Comparison of ENCODE assay signal across 9 mouse cellular contexts in the genomic region with DNA sequence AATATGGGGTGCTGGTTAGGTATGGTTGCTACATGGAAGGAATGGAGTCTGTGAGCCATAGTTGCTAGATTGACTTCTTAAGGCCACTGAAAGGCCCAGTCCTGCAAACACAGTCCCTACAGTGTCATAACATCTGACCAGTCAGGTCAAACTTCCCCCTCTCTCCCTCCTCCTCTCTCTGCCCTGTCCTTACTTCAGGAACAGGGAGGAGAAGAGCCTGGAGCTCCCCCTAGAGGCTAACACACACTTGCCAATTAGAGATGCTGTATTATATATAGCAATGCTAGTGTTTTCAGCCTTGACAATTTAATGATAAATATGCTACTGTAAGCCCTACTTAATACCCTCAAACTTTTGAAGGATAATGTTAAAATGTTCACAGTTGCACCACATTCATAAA.
A peak's percentile ranks its signal among the peaks of the same experiment; 100 is the strongest.
DNase-seq lines count a peak whose midpoint lies in the region; ATAC-seq and TF ChIP-seq lines count a peak whose summit lies in the region.
"Had no signal": no experiment of that assay in that cellular context is flagged by ENCODE, and none has a peak within 500 bp of the region (broad histone marks: within the 10 kb centered on the region; RNA-seq: fewer than 3 reads in every experiment).

No protein-coding gene starts in this region.

- peak; percentile 98 for TF ChIP-seq RAD21 in CH12.LX (IDR thresholded peaks at IDR 0.05; ENCODE audit: low read depth, low read length)

- H3K9me3 ChIP-seq in CH12.LX (replicated peaks; ENCODE audit: low read length), result peaks cover 8% of the 10 kb centered on the region
- no peaks in the 10 kb centered on the region for H3K9me3 ChIP-seq in heart, embryonic 14.5 days (ENCODE audit: control insufficient read depth, low read length)
- H3K9me3 ChIP-seq in kidney, embryonic 16.5 days (ENCODE audit: low read length), result no peaks in the 10 kb centered on the region
- H3K9me3 ChIP-seq in liver, embryonic 12.5 days (replicated peaks), result no peaks in the 10 kb centered on the region
- H3K9me3 ChIP-seq in stomach, embryonic 14.5 days (ENCODE audit: control insufficient read depth, low read depth, low read length), result no peaks in the 10 kb centered on the region

- peaks cover 8 to 28% of the 10 kb centered on the region in 2 experiments; a peak in 3 of 4 replicates for H3K4me1 ChIP-seq in CH12.LX (ENCODE audit: control insufficient read depth in 1 of 2, insufficient read depth in 2 of 2)
- H3K4me1 ChIP-seq in heart, embryonic 14.5 days (ENCODE audit: control insufficient read depth in 2 of 2, insufficient read depth in 2 of 2, low read length in 2 of 2), result no peaks in the 10 kb centered on the region
- 0 out of 2 replicates have a peak, but pooled peaks cover 7% of the 10 kb centered on the region for H3K4me1 ChIP-seq in kidney, embryonic 16.5 days (ENCODE audit: insufficient read depth, low read length)
- H3K4me1 ChIP-seq in liver, embryonic 12.5 days, result no peaks in the 10 kb centered on the region
- H3K4me1 ChIP-seq in stomach, embryonic 14.5 days (ENCODE audit: control insufficient read depth, insufficient read depth, low read length), result no peaks in the 10 kb centered on the region

- no peak overlapping the region for H3K9ac ChIP-seq in CH12.LX (ENCODE audit: insufficient read depth, low read depth)
- H3K9ac ChIP-seq in heart, embryonic 14.5 days (ENCODE audit: low read length), result no peak overlapping the region
- H3K9ac ChIP-seq in kidney, embryonic 16.5 days (replicated peaks; ENCODE audit: low read length), result no peak overlapping the region
- H3K9ac ChIP-seq in liver, embryonic 12.5 days, result no peak overlapping the region
- no peak overlapping the region for H3K9ac ChIP-seq in stomach, embryonic 14.5 days (replicated peaks; ENCODE audit: low read depth, low read length)

- H3K79me2 ChIP-seq in CH12.LX (replicated peaks; ENCODE audit: control insufficient read depth, extremely low read depth, insufficient read depth, poor library complexity, severe bottlenecking), result no peaks in the 10 kb centered on the region

- peak; percentile 59; the same call in 1 of the 2 replicates for ATAC-seq in heart, embryonic 14.5 days (ENCODE audit: insufficient number of reproducible peaks, insufficient read depth, low FRiP score, low read depth)
- peak; percentile 94 for ATAC-seq in kidney, embryonic 16.5 days (ENCODE audit: low FRiP score, low TSS enrichment)
- peak; percentile 72; the same call in 1 of the 2 replicates for ATAC-seq in liver, embryonic 12.5 days
- peak; percentile 63; the same call in 1 of the 2 replicates for ATAC-seq in stomach, embryonic 14.5 days (ENCODE audit: insufficient number of reproducible peaks, insufficient read depth, low FRiP score, low read depth)

- no peak overlapping the region for H3K27ac ChIP-seq in CH12.LX (ENCODE audit: insufficient read depth, low read depth)
- H3K27ac ChIP-seq in heart, embryonic 14.5 days (replicated peaks in 1 of 2; ENCODE audit: control insufficient read depth in 1 of 2, insufficient read depth in 1 of 2, low read depth in 2 of 2, low read length in 2 of 2), result no peak overlapping the region
- H3K27ac ChIP-seq in kidney, embryonic 16.5 days (ENCODE audit: low read length), result no peak overlapping the region
- H3K27ac ChIP-seq in liver, embryonic 12.5 days, result no peak overlapping the region
- no peak overlapping the region for H3K27ac ChIP-seq in stomach, embryonic 14.5 days (ENCODE audit: low read length)

- peak; percentile 82 for DNase-seq in CH12.LX (ENCODE audit: extremely low read depth)
- peak; percentile 93 for DNase-seq in brain, adult 2 months (ENCODE audit: low read depth, low spot score)
- DNase-seq in fibroblast of lung, adult 2 months (ENCODE audit: low read depth), result peak; percentile 30
- peak; percentile 45 to 55 for DNase-seq in natural killer cell, adult 2 months (ENCODE audit: low spot score in 2 of 2)

- H3K4me2 ChIP-seq in CH12.LX (ENCODE audit: insufficient read depth, low read depth, poor library complexity, severe bottlenecking), result no peak overlapping the region
- no peak overlapping the region for H3K4me2 ChIP-seq in heart, embryonic 14.5 days (ENCODE audit: low read length)
- H3K4me2 ChIP-seq in kidney, embryonic 16.5 days (replicated peaks; ENCODE audit: low read depth, low read length), result no peak overlapping the region
- H3K4me2 ChIP-seq in liver, embryonic 12.5 days, result no peak overlapping the region
- no peak overlapping the region for H3K4me2 ChIP-seq in stomach, embryonic 14.5 days (replicated peaks; ENCODE audit: low read depth, low read length)

- H3K36me3 ChIP-seq in CH12.LX (replicated peaks in 1 of 2; ENCODE audit: control insufficient read depth in 1 of 2, insufficient read depth in 1 of 2, low read length in 1 of 2), result peaks cover 0 to 4% of the 10 kb centered on the region in 2 experiments
- no peaks in the 10 kb centered on the region for H3K36me3 ChIP-seq in heart, embryonic 14.5 days (ENCODE audit: control insufficient read depth, insufficient read depth, low read length)
- H3K36me3 ChIP-seq in kidney, embryonic 16.5 days (ENCODE audit: insufficient read depth, low read length), result no peaks in the 10 kb centered on the region
- no peaks in the 10 kb centered on the region for H3K36me3 ChIP-seq in liver, embryonic 12.5 days
- no peaks in the 10 kb centered on the region for H3K36me3 ChIP-seq in stomach, embryonic 14.5 days (ENCODE audit: control insufficient read depth, insufficient read depth, low read length)

- no peak for TF ChIP-seq EP300 in CH12.LX (IDR thresholded peaks at IDR 0.05; ENCODE audit: low read length)

- TF ChIP-seq POLR2A in CH12.LX (IDR thresholded peaks at IDR 0.05; ENCODE audit: low read depth, low read length), result no peak

- dilution Hi-C loops in CH12.LX (cut with MboI; ENCODE audit: extremely low pct_ligation_motif_present, extremely low pct_unique_long_range_greater_than_20kb, low sequenced_read_pairs), result no loop called here

- H3K27me3 ChIP-seq in CH12.LX (replicated peaks), result no peaks in the 10 kb centered on the region
- no peaks in the 10 kb centered on the region for H3K27me3 ChIP-seq in heart, embryonic 14.5 days (ENCODE audit: control insufficient read depth, insufficient read depth, low read length)
- no peaks in the 10 kb centered on the region for H3K27me3 ChIP-seq in kidney, embryonic 16.5 days (ENCODE audit: insufficient read depth, low read length)
- no peaks in the 10 kb centered on the region for H3K27me3 ChIP-seq in liver, embryonic 12.5 days (replicated peaks)
- H3K27me3 ChIP-seq in stomach, embryonic 14.5 days (ENCODE audit: control insufficient read depth, insufficient read depth, low read length), result no peaks in the 10 kb centered on the region

- peak; percentile 82 to 88 for TF ChIP-seq CTCF in CH12.LX (conservative IDR thresholded peaks at IDR 0.05 in 1 of 2, IDR thresholded peaks at IDR 0.05 in 1 of 2; ENCODE audit: low read depth in 2 of 2, low read length in 2 of 2)

- in situ Hi-C loops in CH12.LX (cut with MboI; ENCODE audit: low pct_ligation_motif_present, low pct_unique_long_range_greater_than_20kb, low sequenced_read_pairs), result loop anchor here (10.0 to 25.0 kb wide), 3 partner anchors 52 to 744 kb away; a partner anchor contains a TSS

- H3K4me3 ChIP-seq in CH12.LX (replicated peaks in 1 of 3; ENCODE audit: low read depth in 2 of 3, low read length in 2 of 3, poor library complexity in 1 of 3), result no peak overlapping the region
- H3K4me3 ChIP-seq in heart, embryonic 14.5 days (ENCODE audit: control insufficient read depth in 1 of 2, insufficient read depth in 1 of 2, low read depth in 1 of 2, low read length in 2 of 2), result no peak overlapping the region
- H3K4me3 ChIP-seq in kidney, embryonic 16.5 days (ENCODE audit: low read length), result no peak overlapping the region
- H3K4me3 ChIP-seq in liver, embryonic 12.5 days, result no peak overlapping the region
- no peak overlapping the region for H3K4me3 ChIP-seq in stomach, embryonic 14.5 days (ENCODE audit: low read depth, low read length)
- H3K4me3 ChIP-seq: erythroblast, embryonic 14.5 days had no signal

TF ChIP-seq in CH12.LX, 34 proteins besides CTCF, POLR2A, EP300 and RAD21:
- TF ChIP-seq MXI1 (IDR thresholded peaks at IDR 0.05; ENCODE audit: low read depth, low read length) (no peak), CHD2 (IDR thresholded peaks at IDR 0.05; ENCODE audit: low read length) (no peak), BHLHE40 (IDR thresholded peaks at IDR 0.05; ENCODE audit: low read depth, low read length) (no peak), ZKSCAN1 (IDR thresholded peaks at IDR 0.05; ENCODE audit: borderline replicate concordance, low read depth, low read length) (no peak), MAFK (IDR thresholded peaks at IDR 0.05; ENCODE audit: insufficient replicate concordance, low read length) (no peak), TCF12 (IDR thresholded peaks at IDR 0.05; ENCODE audit: low read depth, low read length) (no peak), ZMIZ1 (IDR thresholded peaks at IDR 0.05; ENCODE audit: low read depth, low read length) (no peak), ZC3H11A (IDR thresholded peaks at IDR 0.05; ENCODE audit: low read depth, low read length) (peak; percentile 75), IRF4 (IDR thresholded peaks at IDR 0.05; ENCODE audit: low read depth, low read length) (no peak), ELF1 (IDR thresholded peaks at IDR 0.05; ENCODE audit: low read depth, low read length) (no peak), SMC3 (IDR thresholded peaks at IDR 0.05; ENCODE audit: low read depth, low read length) (peak; percentile 93), MYC (IDR thresholded peaks at IDR 0.05; ENCODE audit: low read depth, low read length) (no peak), USF1 (IDR thresholded peaks at IDR 0.05; ENCODE audit: low read depth, low read length) (no peak), SIN3A (IDR thresholded peaks at IDR 0.05; ENCODE audit: low read length) (no peak), POLR2AphosphoS2 (IDR thresholded peaks at IDR 0.05; ENCODE audit: low read depth, low read length) (no peak), HCFC1 (IDR thresholded peaks at IDR 0.05; ENCODE audit: low read depth, low read length) (no peak), NELFE (IDR thresholded peaks at IDR 0.05; ENCODE audit: low read depth, low read length) (no peak), JUN (IDR thresholded peaks at IDR 0.05; ENCODE audit: insufficient read depth, low read depth, low read length) (no peak)

Comparison
In these comparisons a context has a peak if more than half of its experiments do, and no peak if none do; other contexts are left out.
1. DNase-seq: peak in every context shown above with its lines; median percentile 93 in brain, adult 2 months; 82 in CH12.LX; 50 in natural killer cell, adult 2 months; 30 in fibroblast of lung, adult 2 months.